Mouse (Mus musculus) lung, postnatal 0 days (tissue): ENCODE measurements at regions not wholly inside any gene's neighbourhood (a gene's known extent, or its start where the extent isn't known, plus 50 kb on each side); places are given as distances from the start of the nearest gene placed in this dataset.

Experiments
- CTCF ChIP-seq: IDR thresholded peaks from 2 replicates; pipeline ENCODE4 v1.5.1; 2016; ENCODE audit warnings: antibody characterized with exemption, mild to moderate bottlenecking
- EP300 ChIP-seq: IDR thresholded peaks from 2 replicates; pipeline ENCODE4 v1.6.1; 2016; ENCODE audit warnings: antibody characterized with exemption, mild to moderate bottlenecking, control low read depth

- TF ChIP-seq CTCF (no peak), EP300 (no peak)
These were observed 197.8 kb upstream of the Gimd1 start for GRCm38 (mm10) chr3:132431805-132432204.
